Mouse (Mus musculus) hindbrain, postnatal 0 days (tissue): Measurements from ENCODE around the gene Rhox4b. TPM values are rescaled to one million over a fixed set of nuclear protein-coding genes. Genes with fewer than 3 reads are reported as not detected.
"Not testable (repeated sequence)": the region's sequence is repeated elsewhere in the genome, so short reads cannot be mapped to it uniquely, and the experiment has no call there.

Source experiments
- ATAC-seq: fragments of 200-750 bp; cut with Nextera tagmentation; 2 replicates; pipeline ENCODE4 v1.8.0; 2017; ENCODE audit warnings: mild to moderate bottlenecking, moderate TSS enrichment, moderate library complexity
- DNase-seq: peaks from one replicate; pipeline ENCODE4 v3.0.0-alpha.2; 2015; ENCODE audit warnings: low spot score
- H3K27ac ChIP-seq: fragments of 300-500 bp; sonication (generic); 2 replicates; pipeline ENCODE4 v1.5.1; 2014; ENCODE audit warnings: mild to moderate bottlenecking
- H3K27me3 ChIP-seq: fragments of 300-500 bp; sonication (generic); 2 replicates; pipeline ENCODE4 v1.6.1; 2014; ENCODE audit warnings: low read length, mixed read lengths; ENCODE audit not compliant: insufficient read depth
- H3K36me3 ChIP-seq: fragments of 300-500 bp; sonication (generic); 2 replicates; pipeline ENCODE4 v1.6.1; 2014; ENCODE audit warnings: low read length, mixed read lengths; ENCODE audit not compliant: insufficient read depth
- H3K4me1 ChIP-seq: fragments of 300-500 bp; sonication (generic); 2 replicates; pipeline ENCODE4 v1.6.1; 2014; ENCODE audit warnings: antibody characterized with exemption, low read length, mixed read lengths; ENCODE audit not compliant: insufficient read depth
- H3K4me2 ChIP-seq: fragments of 300-500 bp; sonication (generic); 2 replicates; pipeline ENCODE4 v1.6.1; 2014; ENCODE audit warnings: low read depth, mild to moderate bottlenecking, low read length, moderate library complexity, mixed read lengths
- H3K4me3 ChIP-seq: fragments of 300-500 bp; sonication (generic); 2 replicates; pipeline ENCODE4 v1.5.1; 2014; ENCODE audit warnings: low read length
- H3K9ac ChIP-seq: fragments of 300-500 bp; sonication (generic); replicated peaks from 2 replicates; pipeline ENCODE4 v1.6.1; 2014; ENCODE audit warnings: mild to moderate bottlenecking, low read length, moderate library complexity, mixed read lengths
- H3K9me3 ChIP-seq: fragments of 300-500 bp; sonication (generic); 2 replicates; pipeline ENCODE4 v1.6.1; 2016; ENCODE audit warnings: low read length, mixed read lengths
- whole genome bisulfite sequencing: fragments of 180-500 bp; shearing (Covaris S2); extraction: QIAGEN DNeasy Blood & Tissue Kit; methylation state at CpG from one replicate; pipeline ENCODE4 v1.1.7; 2014; 5-methylcytosine and 5-hydroxymethylcytosine counted together
- polyA plus RNA-seq: library from polyadenylated mRNA; unstranded; fragments of >200 nt; fragmentation: Nextera tagmentation; extraction: Ambion mirVana; gene quantifications from 2 replicates; pipeline ENCODE4 v1.2.1, GENCODE M21; 2015
- total RNA-seq: library from RNA; depleted of rRNA; stranded (reverse); fragments of >200 nt; gene quantifications from 2 replicates; pipeline ENCODE4 v1.2.3, GENCODE M21; 2014; rRNA removed

Gene Rhox4b
- not detected in 2 replicates for total RNA-seq
- not detected in 2 replicates for polyA plus RNA-seq

GRCm38 (mm10) chrX:37432194-37432593 lies at the start of gene Rhox4b:
TSS of gene Rhox4b (plus strand) at chrX:37432494.
- not testable (repeated sequence) for H3K4me3 ChIP-seq, H3K36me3 ChIP-seq, H3K27me3 ChIP-seq, DNase-seq, H3K27ac ChIP-seq, H3K9ac ChIP-seq, H3K4me1 ChIP-seq, H3K4me2 ChIP-seq, H3K9me3 ChIP-seq, ATAC-seq
- 91% methylated on average over 14 of the region's 15 CpGs for WGBS

GRCm38 (mm10) chrX:37390548-37390947 lies 41.7 kb upstream of the Rhox4b start, which contains the start of gene Rhox4a2:
TSS of gene Rhox4a2 (plus strand) at chrX:37390848.
- H3K9me3 ChIP-seq, H3K9ac ChIP-seq, H3K27ac ChIP-seq, H3K36me3 ChIP-seq, H3K4me2 ChIP-seq, H3K27me3 ChIP-seq, ATAC-seq, H3K4me1 ChIP-seq, DNase-seq, H3K4me3 ChIP-seq: not testable (repeated sequence)
- WGBS: 91% methylated on average over 8 of the region's 16 CpGs

GRCm38 (mm10) chrX:37411767-37412166 lies 20.5 kb upstream of the Rhox4b start, which contains the start of gene Rhox2b:
TSS of gene Rhox2b (plus strand) at chrX:37412067.
- H3K9me3 ChIP-seq, H3K27me3 ChIP-seq, H3K4me1 ChIP-seq, H3K4me3 ChIP-seq, ATAC-seq, DNase-seq, H3K27ac ChIP-seq, H3K4me2 ChIP-seq, H3K9ac ChIP-seq, H3K36me3 ChIP-seq: not testable (repeated sequence)
- WGBS: no CpG with 5 or more reads among the region's 9 CpGs

- not testable (repeated sequence) for ATAC-seq, H3K4me2 ChIP-seq, H3K27me3 ChIP-seq, H3K9ac ChIP-seq, H3K4me3 ChIP-seq, H3K9me3 ChIP-seq, H3K4me1 ChIP-seq, H3K27ac ChIP-seq, H3K36me3 ChIP-seq, DNase-seq
- WGBS: 93% methylated on average over 7 of the region's 10 CpGs
These were observed 21.1 kb downstream of the Rhox4b start, which contains the start of gene Rhox2c for GRCm38 (mm10) chrX:37453380-37453779. TSS of gene Rhox2c (plus strand) at chrX:37453680.

GRCm38 (mm10) chrX:37458285-37458684 lies 26.0 kb downstream of the Rhox4b start, which contains the start of gene Rhox3c:
TSS of gene Rhox3c (plus strand) at chrX:37458585.
- H3K27ac ChIP-seq, DNase-seq, H3K27me3 ChIP-seq, H3K9ac ChIP-seq, H3K36me3 ChIP-seq, H3K9me3 ChIP-seq, H3K4me3 ChIP-seq, H3K4me2 ChIP-seq, ATAC-seq, H3K4me1 ChIP-seq: not testable (repeated sequence)
- 88% methylated on average over 3 of the region's 4 CpGs for WGBS

- H3K4me1 ChIP-seq, H3K4me2 ChIP-seq, H3K9ac ChIP-seq, H3K4me3 ChIP-seq, ATAC-seq, DNase-seq, H3K27ac ChIP-seq, H3K27me3 ChIP-seq, H3K9me3 ChIP-seq, H3K36me3 ChIP-seq: not testable (repeated sequence)
- WGBS: 92% methylated on average over 14 of the region's 14 CpGs
These were observed 47.7 kb downstream of the Rhox4b start, which contains the start of gene Rhox4c for GRCm38 (mm10) chrX:37480037-37480436. TSS of gene Rhox4c (plus strand) at chrX:37480337.

Other genes with a start within 250 kb of the Rhox4b start
- gene Ndufa1, start 241.3 kb upstream of the Rhox4b start, total RNA-seq: 126 and 135 TPM in 2 replicates
- 905 and 915 TPM in 2 replicates for gene Ndufa1, start 241.3 kb upstream of the Rhox4b start, polyA plus RNA-seq
- 7.3 and 7.6 TPM in 2 replicates for gene Rnf113a1, start 241.2 kb upstream of the Rhox4b start, total RNA-seq
- 27.3 and 27.9 TPM in 2 replicates for gene Rnf113a1, start 241.2 kb upstream of the Rhox4b start, polyA plus RNA-seq
- gene Gm9, start 221.5 kb upstream of the Rhox4b start, total RNA-seq: not detected in 2 replicates
- not detected in 2 replicates for gene Gm9, start 221.5 kb upstream of the Rhox4b start, polyA plus RNA-seq
- gene Rhox1, start 210.2 kb upstream of the Rhox4b start, total RNA-seq: not detected in 2 replicates
- gene Rhox1, start 210.2 kb upstream of the Rhox4b start, polyA plus RNA-seq: not detected in 2 replicates
- not detected in 2 replicates for gene Rhox2a, start 187.5 kb upstream of the Rhox4b start, total RNA-seq
- not detected in 2 replicates for gene Rhox2a, start 187.5 kb upstream of the Rhox4b start, polyA plus RNA-seq
- gene Rhox3a, start 182.6 kb upstream of the Rhox4b start, total RNA-seq: not detected in 2 replicates
- gene Rhox3a, start 182.6 kb upstream of the Rhox4b start, polyA plus RNA-seq: not detected in 2 replicates
- gene Rhox4a, start 167.2 kb upstream of the Rhox4b start, total RNA-seq: not detected in 2 replicates
- gene Rhox4a, start 167.2 kb upstream of the Rhox4b start, polyA plus RNA-seq: not detected in 2 replicates
- gene Rhox3a2, start 52.5 kb upstream of the Rhox4b start, total RNA-seq: not detected in 2 replicates
- not detected in 2 replicates for gene Rhox3a2, start 52.5 kb upstream of the Rhox4b start, polyA plus RNA-seq
- not detected in 2 replicates for gene Rhox4a2, start 41.6 kb upstream of the Rhox4b start, total RNA-seq
- not detected in 2 replicates for gene Rhox4a2, start 41.6 kb upstream of the Rhox4b start, polyA plus RNA-seq
- 0.47 TPM in 1 of 2 replicates, not detected in the other for gene Rhox2b, start 20.4 kb upstream of the Rhox4b start, total RNA-seq
- gene Rhox2b, start 20.4 kb upstream of the Rhox4b start, polyA plus RNA-seq: not detected in 2 replicates
- not detected in 2 replicates for gene Rhox2c, start 21.2 kb downstream of the Rhox4b start, total RNA-seq
- gene Rhox2c, start 21.2 kb downstream of the Rhox4b start, polyA plus RNA-seq: not detected in 2 replicates
- gene Rhox3c, start 26.1 kb downstream of the Rhox4b start, total RNA-seq: not detected in 2 replicates
- not detected in 2 replicates for gene Rhox3c, start 26.1 kb downstream of the Rhox4b start, polyA plus RNA-seq
- gene Rhox4c, start 47.8 kb downstream of the Rhox4b start, total RNA-seq: not detected in 2 replicates
- not detected in 2 replicates for gene Rhox4c, start 47.8 kb downstream of the Rhox4b start, polyA plus RNA-seq
- not detected in 2 replicates for gene Rhox2d, start 60.9 kb downstream of the Rhox4b start, total RNA-seq
- not detected in 2 replicates for gene Rhox2d, start 60.9 kb downstream of the Rhox4b start, polyA plus RNA-seq
- gene Rhox4d, start 81.9 kb downstream of the Rhox4b start, total RNA-seq: not detected in 2 replicates
- not detected in 2 replicates for gene Rhox4d, start 81.9 kb downstream of the Rhox4b start, polyA plus RNA-seq
- gene Rhox2e, start 98.0 kb downstream of the Rhox4b start, total RNA-seq: 0.47 TPM in 1 of 2 replicates, not detected in the other
- gene Rhox2e, start 98.0 kb downstream of the Rhox4b start, polyA plus RNA-seq: not detected in 2 replicates
- not detected in 2 replicates for gene Rhox3e, start 109.5 kb downstream of the Rhox4b start, total RNA-seq
- not detected in 2 replicates for gene Rhox3e, start 109.5 kb downstream of the Rhox4b start, polyA plus RNA-seq
- gene Rhox4e, start 124.9 kb downstream of the Rhox4b start, total RNA-seq: not detected in 2 replicates
- gene Rhox4e, start 124.9 kb downstream of the Rhox4b start, polyA plus RNA-seq: not detected in 2 replicates
- not detected in 2 replicates for gene Rhox2f, start 138.9 kb downstream of the Rhox4b start, total RNA-seq
- gene Rhox2f, start 138.9 kb downstream of the Rhox4b start, polyA plus RNA-seq: not detected in 2 replicates
- gene Rhox3f, start 148.5 kb downstream of the Rhox4b start, total RNA-seq: not detected in 2 replicates
- gene Rhox3f, start 148.5 kb downstream of the Rhox4b start, polyA plus RNA-seq: not detected in 2 replicates
- gene Rhox4f, start 175.2 kb downstream of the Rhox4b start, total RNA-seq: not detected in 2 replicates
- not detected in 2 replicates for gene Rhox4f, start 175.2 kb downstream of the Rhox4b start, polyA plus RNA-seq
- gene Rhox3g, start 196.1 kb downstream of the Rhox4b start, total RNA-seq: not detected in 2 replicates
- gene Rhox3g, start 196.1 kb downstream of the Rhox4b start, polyA plus RNA-seq: not detected in 2 replicates
- not detected in 2 replicates for gene Rhox2g, start 211.0 kb downstream of the Rhox4b start, total RNA-seq
- gene Rhox2g, start 211.0 kb downstream of the Rhox4b start, polyA plus RNA-seq: not detected in 2 replicates
- gene Rhox4g, start 218.8 kb downstream of the Rhox4b start, total RNA-seq: not detected in 2 replicates
- not detected in 2 replicates for gene Rhox4g, start 218.8 kb downstream of the Rhox4b start, polyA plus RNA-seq
- gene Rhox3h, start 236.3 kb downstream of the Rhox4b start, total RNA-seq: not detected in 2 replicates
- gene Rhox3h, start 236.3 kb downstream of the Rhox4b start, polyA plus RNA-seq: not detected in 2 replicates
- gene Rhox2h, start 240.8 kb downstream of the Rhox4b start, total RNA-seq: not detected in 2 replicates
- gene Rhox2h, start 240.8 kb downstream of the Rhox4b start, polyA plus RNA-seq: not detected in 2 replicates